9 mouse cellular contexts compared by ENCODE assay signal in genomic region chr1:167942037-167942470, GRCm38 (mm10).
DNase-seq lines count a peak whose midpoint lies in the region; ATAC-seq and TF ChIP-seq lines count a peak whose summit lies in the region.
"Had no signal": no experiment of that assay in that cellular context is flagged by ENCODE, and none has a peak within 500 bp of the region (broad histone marks: within the 10 kb centered on the region; RNA-seq: fewer than 3 reads in every experiment).

No protein-coding gene starts in this region.

- TF ChIP-seq CTCF in cerebellum, adult 2 months (IDR thresholded peaks at IDR 0.05; ENCODE audit: borderline replicate concordance, insufficient read depth, low read depth, low read length): peak; percentile 33; the same call in 1 of the 2 replicates
- peak; percentile 86 for TF ChIP-seq CTCF in left cerebral cortex, adult 2 months (IDR thresholded peaks at IDR 0.05)

- no peak for TF ChIP-seq POLR2A in cerebellum, adult 2 months (IDR thresholded peaks at IDR 0.05; ENCODE audit: borderline replicate concordance, insufficient read depth, low read length)

- H3K9me3 ChIP-seq in midbrain, embryonic 14.5 days (ENCODE audit: control insufficient read depth, low read length): no peaks in the 10 kb centered on the region

- peak overlapping the region; percentile 25; the same call in 1 of the 2 replicates for H3K4me2 ChIP-seq in midbrain, embryonic 14.5 days (ENCODE audit: low read length)

- no peak for ATAC-seq in midbrain, embryonic 14.5 days (ENCODE audit: low FRiP score, low TSS enrichment)

- peak overlapping the region; percentile 4 for H3K4me3 ChIP-seq in cerebellum, adult 2 months (replicated peaks; ENCODE audit: insufficient read depth, low read depth, low read length)
- peak overlapping the region; percentile 24; the same call in 1 of the 2 replicates for H3K4me3 ChIP-seq in left cerebral cortex, adult 2 months
- no peak overlapping the region for H3K4me3 ChIP-seq in midbrain, embryonic 14.5 days (replicated peaks; ENCODE audit: low read depth, low read length)

- no peaks in the 10 kb centered on the region for H3K4me1 ChIP-seq in cerebellum, adult 2 months (ENCODE audit: control insufficient read depth, insufficient read depth, low read length)
- 0 out of 2 replicates have a peak, but pooled peaks cover 4% of the 10 kb centered on the region for H3K4me1 ChIP-seq in midbrain, embryonic 14.5 days (ENCODE audit: control insufficient read depth, insufficient read depth, low read length)

- no peaks in the 10 kb centered on the region for H3K36me3 ChIP-seq in midbrain, embryonic 14.5 days (ENCODE audit: control insufficient read depth, insufficient read depth, low read length)

- 4% methylated on average over 8 of the region's 8 CpGs for WGBS in cerebellum, adult 2 months
- WGBS in midbrain, embryonic 14.5 days: 33% methylated on average over 8 of the region's 8 CpGs

- intact Hi-C loops in left cerebral cortex, adult 2 months (cut with DNase I): loop anchor here (1.0 to 10.0 kb wide), 6 partner anchors 250 to 1993 kb away; no protein-coding TSS in a partner anchor

- no peak overlapping the region; the same call in 1 of the 2 replicates for H3K9ac ChIP-seq in midbrain, embryonic 14.5 days (replicated peaks; ENCODE audit: low read length)

- no peak overlapping the region for H3K27ac ChIP-seq in cerebellum, adult 2 months (ENCODE audit: insufficient read depth, low read length)
- H3K27ac ChIP-seq in left cerebral cortex, adult 2 months: no peak overlapping the region
- H3K27ac ChIP-seq in midbrain, embryonic 14.5 days (replicated peaks; ENCODE audit: low read depth, low read length): 0 out of 2 replicates have a peak overlapping the region, but pooled peaks have one; percentile 37

- DNase-seq in cerebellum, adult 2 months: peak in 1 of 2 experiments; percentile 17
- DNase-seq in cerebellum, postnatal 4 days (ENCODE audit: low spot score in 2 of 2): no peak
- DNase-seq in left cerebral cortex, adult 2 months (ENCODE audit: extremely low spot score in 1 of 2, low spot score in 2 of 2): peak in 1 of 2 experiments; percentile 23
- no peak for DNase-seq in left cerebral cortex, adult 8-10 months (ENCODE audit: low spot score in 2 of 2)
- peak; percentile 48 for DNase-seq in embryo, embryonic 11.5 days (ENCODE audit: low read depth, low spot score)
- peak; percentile 91 for DNase-seq in midbrain, embryonic 14.5 days
- DNase-seq in thymus, postnatal 25 days: no peak
- DNase-seq in left cerebral cortex, adult 18-20 months (ENCODE audit: low spot score in 2 of 2): no peak

- no peaks in the 10 kb centered on the region; the same call in 1 of the 2 replicates for H3K27me3 ChIP-seq in cerebellum, adult 2 months (ENCODE audit: control insufficient read depth, insufficient read depth, low read length)
- H3K27me3 ChIP-seq in midbrain, embryonic 14.5 days (ENCODE audit: control insufficient read depth, insufficient read depth, low read length): no peaks in the 10 kb centered on the region
- H3K27me3 ChIP-seq: CH12.LX had no signal

Comparison
In these comparisons a context has a peak if more than half of its experiments do, and no peak if none do; other contexts are left out.
1. DNase-seq: peak in embryo, embryonic 11.5 days (single experiment) and midbrain, embryonic 14.5 days (single experiment); none in cerebellum, postnatal 4 days (0 of 2), left cerebral cortex, adult 8-10 months (0 of 2), thymus, postnatal 25 days (single experiment) and left cerebral cortex, adult 18-20 months (0 of 2).